8 mouse cellular contexts compared by ENCODE assay signal in the genomic region with DNA sequence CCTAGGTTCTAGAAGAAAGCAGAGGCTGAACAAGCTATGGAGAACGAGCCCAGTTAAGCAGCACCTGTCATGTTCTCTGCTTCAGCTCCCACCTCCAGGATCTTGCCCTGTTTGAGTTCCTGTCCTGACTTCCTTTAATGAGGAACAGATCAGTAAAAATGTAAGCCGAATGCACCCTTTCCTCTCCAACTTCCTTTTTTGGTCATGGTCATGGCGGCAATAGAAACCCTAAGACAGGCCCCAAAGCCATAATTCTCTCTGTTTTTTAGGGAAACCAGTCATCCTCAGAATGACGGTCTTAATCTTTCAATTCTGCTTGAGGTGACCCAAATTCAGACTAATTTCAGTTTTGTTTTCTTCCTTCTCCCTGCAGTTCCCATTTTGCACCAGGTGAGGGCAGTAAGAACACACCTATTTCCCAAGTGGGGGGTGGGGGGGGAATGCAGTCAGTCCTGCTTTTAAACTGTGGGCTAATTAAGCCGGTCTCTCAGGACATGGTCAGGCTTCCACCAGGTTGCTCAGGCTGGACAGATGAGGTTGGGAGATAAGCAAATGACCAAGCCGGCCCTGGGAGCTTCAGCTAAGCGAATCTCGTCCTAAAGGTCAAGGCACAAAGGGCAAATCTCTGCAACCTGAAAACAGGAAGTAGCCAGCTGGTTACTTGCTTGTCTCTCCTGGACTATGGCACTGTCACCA. TPM values are rescaled to one million over a fixed set of nuclear protein-coding genes. Genes with fewer than 3 reads are reported as not detected.
DNase-seq lines count a peak whose midpoint lies in the region; ATAC-seq and TF ChIP-seq lines count a peak whose summit lies in the region.

No protein-coding gene starts in this region.

- H3K4me1 ChIP-seq in cortical plate, adult 2 months (ENCODE audit: control insufficient read depth, insufficient read depth, low read length) = peaks cover 2% of the 10 kb centered on the region; the same call in 1 of the 2 replicates
- peaks cover 35% of the 10 kb centered on the region for H3K4me1 ChIP-seq in midbrain, embryonic 10.5 days

- peak; percentile 62 for ATAC-seq in inflammation-experienced regulatory T-cells, adult 6 months

- intact Hi-C loops in heart, postnatal 25 days (cut with DNase I) = loop anchor here (2.0 to 5.0 kb wide), 3 partner anchors 35 to 107 kb away; partner anchors contain the start of genes Mcm10 and Sephs1
- intact Hi-C loops in left cerebral cortex, postnatal 4 days (cut with DNase I) = loop anchor here (10.0 kb wide), 1 partner anchor 147 kb away; the partner anchor contains the start of gene Optn

- TF ChIP-seq POLR2A in cortical plate, adult 2 months (IDR thresholded peaks at IDR 0.05; ENCODE audit: extremely low read depth, insufficient read depth, low read length) = no peak

- 0 out of 2 replicates have a peak, but pooled peaks cover 3% of the 10 kb centered on the region for H3K9me3 ChIP-seq in midbrain, embryonic 10.5 days (replicated peaks)

- TF ChIP-seq CTCF in cortical plate, adult 2 months (IDR thresholded peaks at IDR 0.05; ENCODE audit: extremely low read depth, insufficient read depth, low read length) = peak; percentile 77

- peak; percentile 96 for DNase-seq in heart, adult 11 months
- DNase-seq in heart, postnatal 25 days (ENCODE audit: low spot score) = no peak
- peak; percentile 39 for DNase-seq in gastrocnemius, postnatal 10 days
- DNase-seq in left cerebral cortex, postnatal 4 days = peak; percentile 43
- peak; percentile 62 for DNase-seq in midbrain, embryonic 10.5 days (ENCODE audit: low spot score)
- peak; percentile 54 for DNase-seq in right cerebral cortex, postnatal 4 days

- whole genome bisulfite sequencing in midbrain, embryonic 10.5 days = 20% methylated on average over 8 of the region's 8 CpGs

- H3K4me3 ChIP-seq in cortical plate, adult 2 months (ENCODE audit: insufficient read depth, low read length) = no peak overlapping the region
- peak overlapping the region; percentile 35 for H3K4me3 ChIP-seq in midbrain, embryonic 10.5 days

- no peaks in the 10 kb centered on the region for H3K36me3 ChIP-seq in midbrain, embryonic 10.5 days

- no peak overlapping the region for H3K27ac ChIP-seq in cortical plate, adult 2 months (ENCODE audit: insufficient read depth, low read length)
- peak overlapping the region; percentile 70 for H3K27ac ChIP-seq in midbrain, embryonic 10.5 days (replicated peaks)

- no peaks in the 10 kb centered on the region for H3K27me3 ChIP-seq in midbrain, embryonic 10.5 days (ENCODE audit: low read depth, poor library complexity, severe bottlenecking)

RNA-seq across cellular contexts. Expression of gene Phyh, which starts 1.3 kb away (rescaled TPM):
- 100 to 1,000 TPM; 713 to 718 TPM for total RNA-seq in heart, postnatal 25 days (2021)
- 125 and 133 TPM in 2 replicates for polyA plus RNA-seq in cortical plate, adult 2 months (2012; rRNA removed)
- total RNA-seq in gastrocnemius, postnatal 10 days (2021) = 10 to 100 TPM; 71.6 to 83.9 TPM
- polyA plus RNA-seq in inflammation-experienced regulatory T-cells, adult 6 months (2017; shearing (Covaris generic)) = 100 to 1,000 TPM in 1 of 3 experiments, 10 to 100 TPM in 2; 86.3 to 122 (median 97.5) TPM
- total RNA-seq in left cerebral cortex, postnatal 4 days (2021) = 10 to 100 TPM; 43.3 to 44.8 TPM
- 36.3 and 41.4 TPM in 2 replicates for polyA plus RNA-seq in midbrain, embryonic 10.5 days (2016; fragmentation: Nextera tagmentation; extraction: Ambion mirVana)

RNA-seq across cellular contexts. Expression of gene Sephs1, which starts 36.1 kb away (rescaled TPM):
- total RNA-seq in heart, postnatal 25 days (2021) = 10 to 100 TPM; 14.0 to 16.8 TPM
- polyA plus RNA-seq in cortical plate, adult 2 months (2012; rRNA removed) = 16.7 and 17.5 TPM in 2 replicates
- 10 to 100 TPM; 24.0 to 29.2 TPM for total RNA-seq in gastrocnemius, postnatal 10 days (2021)
- polyA plus RNA-seq in inflammation-experienced regulatory T-cells, adult 6 months (2017; shearing (Covaris generic)) = 10 to 100 TPM; 21.2 to 42.3 (median 23.3) TPM
- total RNA-seq in left cerebral cortex, postnatal 4 days (2021) = 10 to 100 TPM; 56.8 to 61.0 TPM
- 118 and 124 TPM in 2 replicates for polyA plus RNA-seq in midbrain, embryonic 10.5 days (2016; fragmentation: Nextera tagmentation; extraction: Ambion mirVana)

RNA-seq across cellular contexts. Expression of gene Ucma, which starts 58.4 kb away (rescaled TPM):
- total RNA-seq in heart, postnatal 25 days (2021) = under 1 TPM; 0.70 to 0.78 TPM
- 1.6 and 3.3 TPM in 2 replicates for polyA plus RNA-seq in cortical plate, adult 2 months (2012; rRNA removed)
- total RNA-seq in gastrocnemius, postnatal 10 days (2021) = under 1 TPM in 1 of 2 experiments, not detected in 1; 0.75 TPM
- polyA plus RNA-seq in inflammation-experienced regulatory T-cells, adult 6 months (2017; shearing (Covaris generic)) = not detected
- total RNA-seq in left cerebral cortex, postnatal 4 days (2021) = 1 to 10 TPM in 1 of 2 experiments, not detected in 1; 1.5 TPM
- polyA plus RNA-seq in midbrain, embryonic 10.5 days (2016; fragmentation: Nextera tagmentation; extraction: Ambion mirVana) = not detected in 2 replicates

Comparison
In these comparisons a context has a peak if more than half of its experiments do, and no peak if none do; other contexts are left out.
1. RNA of gene Phyh, which starts 1.3 kb away (total RNA-seq): 713 to 718 TPM in heart, postnatal 25 days; 71.6 to 83.9 TPM in gastrocnemius, postnatal 10 days and 43.3 to 44.8 TPM in left cerebral cortex, postnatal 4 days; every median in the first group is over 4 times any median in the second.